Mouse (Mus musculus): ENCODE measurements around the gene Nlk.

DNA sequence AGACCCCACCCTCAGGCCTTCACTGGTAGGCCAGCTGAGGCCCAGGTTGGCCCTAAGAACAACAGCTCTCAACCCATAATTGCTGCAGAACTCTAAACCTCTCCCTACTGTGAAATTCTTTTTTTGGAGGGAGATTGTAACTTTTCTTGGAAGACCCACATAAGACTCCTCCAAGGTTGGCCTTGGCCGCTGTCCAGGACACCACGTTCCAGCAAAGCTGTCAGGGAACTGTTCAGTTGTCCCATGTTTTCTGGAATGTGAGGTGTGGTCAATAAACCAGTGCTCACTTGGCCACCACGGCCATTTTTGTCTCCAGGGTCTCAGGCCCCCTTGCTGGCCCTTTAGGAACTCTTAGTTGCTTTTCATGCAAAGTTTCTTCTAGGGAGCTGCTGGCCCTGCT is 175.3 kb downstream of the Nlk start:
- TF ChIP-seq CTCF (IDR thresholded peaks at IDR 0.05; ENCODE audit: low read depth) (no peak), EP300 (IDR thresholded peaks at IDR 0.05; ENCODE audit: low read depth) (no peak)
